Mouse (Mus musculus): ENCODE results near the gene Hebp1. TPM values are rescaled to one million over a fixed set of nuclear protein-coding genes. Genes with fewer than 3 reads are reported as not detected.

Hebp1 gene
- 10 to 100 TPM; 54.1 to 62.0 TPM for total RNA-seq (2021)
- long read RNA-seq, experiment 1, partial matches to known transcripts, result 1 of 4 reads
- long read RNA-seq, experiment 1, other reads (novel, unspliced or antisense), result 0 of 4 reads
- long read RNA-seq, experiment 2, partial matches to known transcripts, result 1 of 3 reads
- long read RNA-seq, experiment 2, other reads (novel, unspliced or antisense), result 0 of 3 reads

GRCm38 (mm10) chr6:135197921-135198532, at the start of gene Hebp1, which contains the start of gene Fam234b:
TSS of gene Hebp1 (minus strand) at chr6:135198022.
TSS of gene Fam234b (plus strand) at chr6:135197977.
- peak; percentile 82 to 85 for DNase-seq (ENCODE audit: low spot score in 2 of 2)

- DNase-seq (ENCODE audit: low spot score in 2 of 2), result no peak
Measured at GRCm38 (mm10) chr6:135245586-135245985, 47.8 kb upstream of the Hebp1 start.

GRCm38 (mm10) chr6:135240361-135240760, 42.5 kb upstream of the Hebp1 start:
- DNase-seq (ENCODE audit: low spot score in 2 of 2), result no peak

- DNase-seq (ENCODE audit: low spot score in 2 of 2), result no peak
Measured at GRCm38 (mm10) chr6:135238211-135238610, 40.4 kb upstream of the Hebp1 start.

- no peak for DNase-seq (ENCODE audit: low spot score in 2 of 2)
Measured at GRCm38 (mm10) chr6:135237326-135237725, 39.5 kb upstream of the Hebp1 start.

GRCm38 (mm10) chr6:135236576-135236975, 38.8 kb upstream of the Hebp1 start:
- no peak for DNase-seq (ENCODE audit: low spot score in 2 of 2)

- DNase-seq (ENCODE audit: low spot score in 2 of 2), result no peak
Measured at GRCm38 (mm10) chr6:135235742-135236141, 37.9 kb upstream of the Hebp1 start.

- DNase-seq (ENCODE audit: low spot score in 2 of 2), result peak in 1 of 2 experiments; percentile 37
Measured at GRCm38 (mm10) chr6:135232443-135233182, 34.8 kb upstream of the Hebp1 start.

- DNase-seq (ENCODE audit: low spot score in 2 of 2), result no peak
Measured at GRCm38 (mm10) chr6:135230586-135230985, 32.8 kb upstream of the Hebp1 start.

GRCm38 (mm10) chr6:135228465-135228941, 30.7 kb upstream of the Hebp1 start:
- no peak for DNase-seq (ENCODE audit: low spot score in 2 of 2)

- DNase-seq (ENCODE audit: low spot score in 2 of 2), result peak in 1 of 2 experiments; percentile 55
Measured at GRCm38 (mm10) chr6:135223786-135224416, 26.1 kb upstream of the Hebp1 start.

GRCm38 (mm10) chr6:135219916-135220315, 22.1 kb upstream of the Hebp1 start:
- DNase-seq (ENCODE audit: low spot score in 2 of 2), result no peak

GRCm38 (mm10) chr6:135218330-135218729, 20.5 kb upstream of the Hebp1 start:
- DNase-seq (ENCODE audit: low spot score in 2 of 2), result no peak

- DNase-seq (ENCODE audit: low spot score in 2 of 2), result no peak
Measured at GRCm38 (mm10) chr6:135212666-135213065, 14.8 kb upstream of the Hebp1 start.

GRCm38 (mm10) chr6:135211169-135211568, 13.3 kb upstream of the Hebp1 start:
- DNase-seq (ENCODE audit: low spot score in 2 of 2), result no peak

GRCm38 (mm10) chr6:135206909-135207308, 9.1 kb upstream of the Hebp1 start:
- DNase-seq (ENCODE audit: low spot score in 2 of 2), result no peak

- DNase-seq (ENCODE audit: low spot score in 2 of 2), result no peak
Measured at GRCm38 (mm10) chr6:135205802-135206201, 8.0 kb upstream of the Hebp1 start.

- DNase-seq (ENCODE audit: low spot score in 2 of 2), result no peak
Measured at GRCm38 (mm10) chr6:135204869-135205268, 7.0 kb upstream of the Hebp1 start.

GRCm38 (mm10) chr6:135203737-135204136, 5.9 kb upstream of the Hebp1 start:
- peak in 1 of 2 experiments; percentile 70 for DNase-seq (ENCODE audit: low spot score in 2 of 2)

GRCm38 (mm10) chr6:135202668-135203067, 4.8 kb upstream of the Hebp1 start:
- no peak for DNase-seq (ENCODE audit: low spot score in 2 of 2)

GRCm38 (mm10) chr6:135200122-135200957, 2.5 kb upstream of the Hebp1 start:
- DNase-seq (ENCODE audit: low spot score in 2 of 2), result no peak

All from layer of hippocampus, postnatal 14 days (tissue).